Mouse (Mus musculus) heart, postnatal 4 days (tissue): ENCODE measurements around the gene Rnase4. TPM values are rescaled to one million over a fixed set of nuclear protein-coding genes. Genes with fewer than 3 reads are reported as not detected.

Experiments
- DNase-seq: peaks from one replicate; pipeline ENCODE4 v3.0.0; 2021
- total RNA-seq, 2 experiments: library from RNA; stranded (reverse); gene quantifications; 2 replicates each; pipeline ENCODE4 v1.2.3; 2021

Rnase4 gene
- 10 to 100 TPM; 30.4 to 31.7 TPM for total RNA-seq

DNA sequence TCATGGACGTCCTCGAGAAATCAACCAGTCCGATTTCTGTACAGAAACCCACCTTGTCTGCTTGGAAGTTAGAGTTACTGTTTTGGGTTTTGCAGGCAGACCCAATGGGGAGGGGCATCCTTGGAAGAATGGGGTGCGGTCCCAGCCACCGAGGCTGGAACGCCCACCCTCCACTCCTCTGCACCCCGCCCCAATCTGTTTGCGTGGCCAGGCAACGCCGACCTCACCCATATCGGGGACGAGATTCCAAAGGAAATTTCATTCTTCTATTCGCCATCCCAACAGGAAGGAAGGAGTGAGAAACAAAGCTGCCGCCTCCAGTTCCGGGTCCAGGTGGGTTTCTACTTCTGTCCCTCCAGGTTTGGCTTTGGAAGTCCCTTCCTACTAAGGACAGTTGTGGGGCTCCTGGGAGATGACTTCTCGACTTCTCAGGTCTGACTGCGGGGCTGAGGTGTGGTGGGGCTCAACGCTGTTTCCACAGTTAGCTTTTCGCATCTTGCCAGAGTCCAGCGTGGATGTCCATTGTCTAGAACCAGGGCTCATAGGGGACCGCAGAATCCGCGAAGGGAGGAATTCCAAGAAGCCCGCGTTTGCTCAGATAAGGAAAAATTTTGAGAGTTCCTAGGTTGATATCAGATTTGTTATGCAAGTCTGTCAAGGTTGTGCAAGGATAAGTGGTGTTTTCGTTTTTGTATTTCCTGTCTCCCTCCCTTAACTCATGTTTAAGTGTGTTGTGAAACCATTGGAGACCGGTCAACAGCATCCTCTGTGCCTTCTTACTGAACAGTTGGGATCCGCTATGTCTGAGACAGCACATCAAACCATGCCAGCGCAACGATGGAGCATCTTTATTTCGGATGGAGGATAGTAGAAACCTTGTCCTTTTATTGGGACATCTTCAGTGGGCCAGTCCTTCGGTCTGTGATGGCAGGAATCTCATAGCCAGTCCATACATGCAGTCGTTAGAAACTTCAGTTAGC lies at the start of gene Rnase4, which contains the start of gene Ang:
Rnase4 (plus strand) TSS at position 157 of the 980 bp plus-strand sequence.
Ang (plus strand) TSS at position 230 of the 980 bp plus-strand sequence.
- peak; percentile 68 for DNase-seq

DNA sequence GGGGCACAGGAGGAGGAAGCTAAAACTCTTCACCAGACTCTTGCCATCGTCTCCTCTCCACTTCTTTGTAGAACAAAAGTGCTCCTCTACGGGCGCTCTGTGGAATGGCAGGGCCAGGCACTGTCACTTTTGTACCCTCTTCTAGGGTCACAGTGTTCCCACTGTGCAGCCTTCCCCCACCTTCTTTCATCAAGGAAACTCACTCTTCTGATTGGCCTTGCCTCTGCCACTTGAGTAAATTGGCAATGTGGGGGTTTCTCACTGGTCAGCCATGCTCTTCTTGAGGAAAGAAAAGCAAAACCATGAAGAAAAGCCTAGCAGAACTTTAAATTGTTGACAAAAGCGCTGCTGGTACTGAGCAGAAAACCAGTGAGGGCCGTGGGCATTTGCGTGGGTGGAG lies 49.1 kb upstream of the Rnase4 start, which contains the start of gene Rnase9:
Rnase9 (minus strand) TSS at position 101 of the 400 bp plus-strand sequence.
- DNase-seq = no peak

- DNase-seq = no peak
These were observed 43.0 kb upstream of the Rnase4 start for GRCm38 (mm10) chr14:51047846-51048245.

GRCm38 (mm10) chr14:51050063-51050462 lies 40.8 kb upstream of the Rnase4 start, which contains the start of gene Rnase11:
TSS of gene Rnase11 (minus strand) at chr14:51050163.
- no peak for DNase-seq

DNA sequence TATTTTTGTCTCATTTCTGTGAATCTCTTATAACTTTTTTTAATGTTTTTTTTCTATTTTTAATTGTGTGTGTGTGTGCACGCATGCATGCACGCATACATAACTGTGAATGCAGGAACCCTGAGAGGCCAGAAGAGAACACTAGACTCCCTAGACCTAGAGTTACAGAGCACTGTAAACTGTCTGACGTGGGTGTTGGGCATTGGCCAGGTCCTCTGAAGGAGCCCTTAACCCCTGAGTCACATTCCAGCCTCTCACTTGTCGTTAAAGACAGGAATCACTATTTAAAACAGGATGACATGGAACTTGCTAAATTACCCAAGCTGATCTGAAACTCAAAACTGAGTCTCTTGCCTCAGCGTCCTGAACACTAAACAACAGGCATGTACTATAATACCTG lies 38.9 kb upstream of the Rnase4 start:
- DNase-seq = no peak

- DNase-seq = no peak
These were observed 37.7 kb upstream of the Rnase4 start for GRCm38 (mm10) chr14:51053176-51053575.

- no peak for DNase-seq
These were observed 36.3 kb upstream of the Rnase4 start for GRCm38 (mm10) chr14:51054243-51055237.

DNA sequence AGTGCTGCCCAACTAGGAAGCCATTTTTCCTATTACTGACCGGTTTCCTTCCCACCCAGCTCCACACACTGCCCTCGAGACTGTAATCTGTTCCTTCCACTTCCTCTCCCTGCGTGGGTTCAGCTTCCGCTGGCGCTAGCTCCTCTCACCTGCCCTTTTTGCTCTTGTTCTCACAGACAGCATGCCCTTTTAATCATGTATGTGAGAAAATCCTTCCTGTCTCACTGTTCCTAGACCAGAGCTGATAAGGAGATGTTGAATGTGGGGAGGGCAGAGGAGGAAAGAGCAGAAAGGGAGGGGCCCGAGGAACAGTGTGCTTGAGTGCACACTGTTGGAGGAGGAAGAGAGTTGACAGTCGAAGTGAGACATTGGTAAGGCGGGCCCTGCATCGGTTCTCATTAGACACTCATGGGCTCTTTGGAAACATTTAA lies 33.5 kb upstream of the Rnase4 start, which contains the start of gene Rnase12:
Rnase12 (minus strand) TSS at position 261 of the 431 bp plus-strand sequence.
- DNase-seq = no peak

DNA sequence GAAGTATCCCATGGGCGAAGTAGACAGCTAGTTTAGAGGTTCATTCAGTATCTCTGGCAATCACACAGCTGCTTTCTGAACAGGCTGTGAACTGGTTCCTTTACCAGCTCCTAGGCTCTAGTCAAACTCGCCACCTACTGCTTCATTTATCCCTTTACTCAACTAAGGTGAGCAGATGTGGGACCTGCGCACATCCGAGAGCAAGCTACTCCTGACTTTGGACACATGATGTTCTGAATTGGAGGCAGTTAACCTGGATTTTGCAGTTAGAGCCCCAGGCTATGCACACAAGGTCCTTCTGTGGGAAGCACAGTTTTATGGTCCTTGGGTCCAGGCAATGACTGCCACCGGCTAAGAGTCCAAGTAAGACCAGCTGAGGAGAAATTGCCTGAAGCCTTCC lies 30.1 kb upstream of the Rnase4 start:
- no peak for DNase-seq

DNA sequence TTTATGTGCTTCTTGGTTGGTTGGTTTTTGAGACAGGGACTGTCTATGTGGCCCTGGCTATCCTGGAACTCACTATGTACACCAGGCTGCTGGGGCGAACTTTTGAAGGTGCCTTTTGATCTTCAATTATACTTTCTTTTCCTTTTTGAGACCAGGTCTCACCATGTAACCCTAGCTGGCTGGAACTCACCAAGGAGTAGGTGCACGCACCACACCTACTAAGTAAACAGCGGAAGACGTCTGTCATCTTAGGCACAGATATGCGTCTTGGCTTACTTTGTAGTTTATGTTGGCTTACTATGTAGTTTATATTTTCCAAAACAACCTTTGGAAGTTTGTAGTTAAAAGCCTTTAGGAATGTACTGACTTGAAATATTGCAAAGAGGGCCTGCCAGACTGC lies 21.9 kb upstream of the Rnase4 start:
- DNase-seq = no peak

DNA sequence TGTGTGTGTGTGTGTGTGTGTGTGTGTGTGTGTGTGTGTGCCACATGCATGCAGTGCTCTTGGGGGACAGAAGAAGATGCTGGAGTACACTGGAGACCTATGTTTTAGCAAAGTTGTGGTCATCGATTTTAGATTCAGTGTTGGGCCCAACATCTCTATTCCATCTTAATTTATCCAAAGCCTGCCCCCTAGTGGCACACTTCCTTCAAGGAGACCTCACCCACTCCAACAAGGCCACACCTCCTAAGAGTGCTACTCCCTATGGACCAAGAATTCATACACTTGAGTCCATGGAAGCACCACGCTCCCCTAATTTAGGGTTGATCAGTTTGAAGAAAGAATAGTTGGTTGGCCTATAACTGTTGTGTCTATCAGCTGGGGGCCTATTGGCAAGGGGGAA lies 21.3 kb upstream of the Rnase4 start:
- peak; percentile 53 for DNase-seq

GRCm38 (mm10) chr14:51074335-51074734 lies 16.5 kb upstream of the Rnase4 start, which contains the start of gene Olfr750:
TSS of gene Olfr750 (minus strand) at chr14:51074435.
- DNase-seq = no peak

- DNase-seq = no peak
These were observed 11.7 kb upstream of the Rnase4 start for GRCm38 (mm10) chr14:51079180-51079579.

DNA sequence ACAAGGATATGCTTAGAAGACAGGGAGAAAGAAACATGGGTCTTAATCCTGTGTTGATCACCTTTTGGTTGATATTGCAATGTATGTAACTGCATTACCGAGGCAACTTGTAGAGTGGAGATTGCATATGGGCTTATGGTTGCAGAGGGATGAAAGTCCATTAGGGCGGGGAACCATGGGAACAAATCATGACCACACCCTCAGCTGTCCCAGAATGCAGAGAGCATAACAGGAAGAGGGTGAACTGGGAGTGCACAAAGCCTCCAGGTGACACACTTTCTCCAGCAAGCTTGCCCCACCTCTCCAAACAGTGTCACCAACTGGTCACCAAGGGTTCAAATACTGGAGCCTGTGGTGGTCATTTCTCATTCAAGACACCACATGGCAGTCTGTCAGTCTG lies 9.8 kb upstream of the Rnase4 start:
- DNase-seq = no peak

- peak; percentile 62 for DNase-seq
These were observed 8.0 kb upstream of the Rnase4 start for GRCm38 (mm10) chr14:51082599-51083581.

DNA sequence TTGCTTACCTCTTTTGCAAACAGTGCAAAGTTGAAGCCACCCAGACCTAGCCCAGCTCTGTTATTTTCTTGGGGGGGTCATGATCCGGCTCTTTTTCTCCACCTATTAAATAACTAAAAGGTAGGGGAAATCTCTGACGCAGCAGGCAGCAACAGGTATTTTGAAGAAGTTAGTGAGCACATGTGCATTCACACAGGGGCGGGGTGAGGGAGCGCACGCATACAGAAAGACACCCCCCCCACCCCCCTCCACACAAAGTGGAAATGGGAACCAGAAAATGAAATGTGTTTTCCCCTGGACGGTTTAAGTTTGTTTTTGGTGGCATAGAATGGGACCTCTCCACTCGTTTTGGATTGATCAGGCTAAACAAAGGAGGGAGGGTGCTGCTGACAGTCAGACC lies 7.1 kb upstream of the Rnase4 start:
- no peak for DNase-seq

DNA sequence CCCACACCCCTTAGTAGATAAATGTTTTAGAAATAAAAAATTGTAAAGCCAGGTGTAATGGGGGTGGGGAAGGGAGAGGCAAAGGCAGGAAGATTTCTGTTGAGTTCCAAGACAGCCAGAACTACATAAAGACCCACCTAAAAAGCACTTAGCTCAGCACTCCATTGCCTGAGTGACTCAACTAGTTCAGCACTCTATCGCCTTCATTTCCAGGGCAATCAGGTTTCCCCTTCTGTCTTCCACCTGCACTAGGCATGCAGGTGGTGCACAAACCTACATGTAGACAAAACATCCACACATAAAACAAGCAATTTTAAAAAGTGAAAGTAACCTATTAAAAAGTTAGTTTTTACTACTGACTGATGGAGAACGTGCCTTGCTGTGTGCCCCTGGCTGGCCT lies 5.8 kb upstream of the Rnase4 start:
- DNase-seq = no peak

- DNase-seq = no peak
These were observed 5.0 kb upstream of the Rnase4 start for GRCm38 (mm10) chr14:51085911-51086310.

DNA sequence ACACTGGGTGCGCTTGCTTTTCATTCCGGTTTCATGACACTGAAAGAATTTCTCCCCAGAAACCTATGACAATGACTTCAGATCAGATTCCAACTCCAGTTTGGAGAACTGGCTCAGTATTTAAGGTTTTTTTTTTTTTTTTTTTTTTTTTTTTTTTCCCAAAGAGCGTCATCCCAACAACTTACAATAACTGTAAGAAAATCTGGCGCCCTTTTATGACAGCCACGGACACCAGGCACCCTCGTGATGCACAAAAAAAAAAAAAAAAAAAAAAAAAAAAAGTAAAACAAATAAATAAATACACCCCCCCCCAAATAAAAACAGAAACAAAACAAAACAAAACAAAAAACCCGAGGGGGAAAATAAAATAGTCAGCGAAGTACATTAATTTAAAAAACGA lies 3.1 kb upstream of the Rnase4 start:
- DNase-seq = no peak

DNA sequence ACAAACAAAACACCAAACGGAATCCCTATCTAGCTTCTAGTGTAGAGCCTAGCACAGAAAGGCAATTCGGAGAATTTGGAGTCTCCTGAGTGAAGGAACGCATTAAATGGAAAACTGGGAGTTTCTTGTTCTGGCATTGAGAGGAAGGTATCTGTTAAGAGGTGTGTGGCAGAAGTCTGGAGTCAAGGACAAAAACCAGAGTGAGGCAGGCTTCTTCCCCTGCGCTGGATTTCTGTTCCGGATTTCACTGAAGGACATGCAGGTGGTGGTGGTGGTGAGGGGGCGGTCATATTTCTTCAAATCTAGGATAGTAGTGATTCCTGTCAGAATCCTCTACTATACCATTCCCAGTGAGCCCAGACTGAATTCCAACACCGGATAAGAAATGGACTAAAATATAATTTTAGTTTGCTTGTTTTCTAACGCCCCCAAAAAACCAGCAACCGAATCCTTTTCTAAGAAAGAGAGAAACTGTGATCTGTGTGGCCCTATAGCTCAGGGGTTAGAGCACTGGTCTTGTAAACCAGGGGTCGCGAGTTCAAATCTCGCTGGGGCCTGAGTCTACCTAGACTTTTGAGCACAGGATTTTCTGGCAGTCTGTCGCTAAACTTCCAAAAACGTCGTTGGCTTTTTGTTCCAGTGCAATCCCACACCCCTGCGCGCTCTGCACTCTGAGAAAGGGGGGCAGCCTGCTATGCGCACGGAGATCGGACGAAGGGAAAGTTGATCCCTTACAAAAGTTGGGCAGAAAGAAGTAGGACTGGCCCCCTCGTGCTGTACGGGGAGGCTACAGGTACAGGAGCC lies 2.5 kb upstream of the Rnase4 start:
- peak; percentile 90 for DNase-seq
